Mouse (Mus musculus) right cerebral cortex, postnatal 14 days (tissue): ENCODE measurements around the gene Tll2.

Experiments used
- DNase-seq: peaks from one replicate; pipeline ENCODE4 v3.0.0; 2022

Tll2 gene

GRCm38 (mm10) chr19:41206811-41207344 is at the start of gene Tll2:
Gene Tll2, minus strand, starts transcription at chr19:41206835.
- peak; percentile 35 for DNase-seq

- no peak for DNase-seq
Measured at GRCm38 (mm10) chr19:41254584-41254983, 47.9 kb upstream of the Tll2 start.

- DNase-seq, result no peak
Measured at GRCm38 (mm10) chr19:41248968-41249367, 42.3 kb upstream of the Tll2 start.

- DNase-seq, result no peak
Measured at GRCm38 (mm10) chr19:41248271-41248670, 41.6 kb upstream of the Tll2 start.

- DNase-seq, result no peak
Measured at GRCm38 (mm10) chr19:41246271-41246670, 39.6 kb upstream of the Tll2 start.

- peak; percentile 64 for DNase-seq
Measured at GRCm38 (mm10) chr19:41244581-41244980, 37.9 kb upstream of the Tll2 start.

- DNase-seq, result no peak
Measured at GRCm38 (mm10) chr19:41241997-41242396, 35.4 kb upstream of the Tll2 start.

GRCm38 (mm10) chr19:41233698-41234097 is 27.1 kb upstream of the Tll2 start:
- DNase-seq, result no peak

- DNase-seq, result no peak
Measured at GRCm38 (mm10) chr19:41208326-41208725, 1.7 kb upstream of the Tll2 start.

GRCm38 (mm10) chr19:41206041-41206810 is 409 bp downstream of the Tll2 start:
- DNase-seq, result no peak

- no peak for DNase-seq
Measured at GRCm38 (mm10) chr19:41204159-41205081, 2.2 kb downstream of the Tll2 start.

- DNase-seq, result peak; percentile 35
Measured at GRCm38 (mm10) chr19:41197606-41198005, 9.0 kb downstream of the Tll2 start.

GRCm38 (mm10) chr19:41193379-41193778 is 13.3 kb downstream of the Tll2 start:
- no peak for DNase-seq

GRCm38 (mm10) chr19:41192953-41193352 is 13.7 kb downstream of the Tll2 start:
- no peak for DNase-seq

GRCm38 (mm10) chr19:41191724-41192123 is 14.9 kb downstream of the Tll2 start:
- no peak for DNase-seq

- DNase-seq, result no peak
Measured at GRCm38 (mm10) chr19:41190876-41191434, 15.7 kb downstream of the Tll2 start.

GRCm38 (mm10) chr19:41177331-41177730 is 29.3 kb downstream of the Tll2 start:
- DNase-seq, result no peak

- no peak for DNase-seq
Measured at GRCm38 (mm10) chr19:41176881-41177280, 29.8 kb downstream of the Tll2 start.

- no peak for DNase-seq
Measured at GRCm38 (mm10) chr19:41165914-41166235, 40.8 kb downstream of the Tll2 start.

GRCm38 (mm10) chr19:41165144-41165913 is 41.3 kb downstream of the Tll2 start:
- DNase-seq, result no peak

GRCm38 (mm10) chr19:41164447-41165095 is 42.1 kb downstream of the Tll2 start:
- no peak for DNase-seq

- no peak for DNase-seq
Measured at GRCm38 (mm10) chr19:41160388-41160787, 46.2 kb downstream of the Tll2 start.
